Mouse (Mus musculus) embryonic facial prominence, embryonic 11.5 days (tissue): ENCODE measurements at regions not wholly inside any gene's neighbourhood (a gene's known extent, or its start where the extent isn't known, plus 50 kb on each side); places are given as distances from the start of the nearest gene placed in this dataset.

Source experiments
- ATAC-seq: fragments of 200-750 bp; cut with Nextera tagmentation; replicated peaks from 2 replicates; pipeline ENCODE4 v1.8.0; 2017; ENCODE audit warnings: low read depth; ENCODE audit not compliant: insufficient number of reproducible peaks, low FRiP score, low TSS enrichment
- DNase-seq: peaks from one replicate; pipeline ENCODE4 v3.0.0-alpha.2; 2015; ENCODE audit warnings: low spot score
- H3K27ac ChIP-seq: fragments of 300-500 bp; sonication (generic); replicated peaks from 2 replicates; pipeline ENCODE4 v1.5.1; 2014; ENCODE audit warnings: mild to moderate bottlenecking, low read depth, low read length, control low read depth
- H3K27me3 ChIP-seq: fragments of 300-500 bp; sonication (generic); 2 replicates; pipeline ENCODE4 v1.6.1; 2014; ENCODE audit warnings: mild to moderate bottlenecking, low read length, moderate library complexity, mixed read lengths; ENCODE audit not compliant: control insufficient read depth, insufficient read depth
- H3K36me3 ChIP-seq: fragments of 300-500 bp; sonication (generic); replicated peaks from 2 replicates; pipeline ENCODE4 v1.6.1; 2014; ENCODE audit warnings: low read depth, mild to moderate bottlenecking, low read length, moderate library complexity, mixed read lengths; ENCODE audit not compliant: control insufficient read depth, insufficient read depth
- H3K4me1 ChIP-seq: fragments of 300-500 bp; sonication (generic); 2 replicates; pipeline ENCODE4 v1.6.1; 2014; ENCODE audit warnings: low read length, mixed read lengths; ENCODE audit not compliant: control insufficient read depth, insufficient read depth
- H3K4me2 ChIP-seq: fragments of 300-500 bp; sonication (generic); 2 replicates; pipeline ENCODE4 v1.6.1; 2014; ENCODE audit warnings: low read depth, mild to moderate bottlenecking, control low read depth, low read length, moderate library complexity
- H3K4me3 ChIP-seq: fragments of 300-500 bp; sonication (generic); 2 replicates; pipeline ENCODE4 v1.5.1; 2014; ENCODE audit warnings: low read depth, low read length, control low read depth
- H3K9ac ChIP-seq: fragments of 300-500 bp; sonication (generic); replicated peaks from 2 replicates; pipeline ENCODE4 v1.6.1; 2014; ENCODE audit warnings: mild to moderate bottlenecking, control low read depth, low read length
- H3K9me3 ChIP-seq: fragments of 300-500 bp; sonication (generic); replicated peaks from 2 replicates; pipeline ENCODE4 v1.6.1; 2016; ENCODE audit warnings: mild to moderate bottlenecking, low read length, inconsistent platforms, mixed read lengths; ENCODE audit not compliant: control insufficient read depth
- WGBS: fragments of 180-500 bp; shearing (Covaris S2); extraction: QIAGEN DNeasy Blood & Tissue Kit; methylation state at CpG from one replicate; pipeline ENCODE4 v1.1.7; 2014; 5-methylcytosine and 5-hydroxymethylcytosine counted together

GRCm38 (mm10) chr17:48819703-48820102, 112.5 kb upstream of the Lrfn2 start:
- Histone ChIP-seq H3K4me1 (no peaks in the 10 kb centered on the region), H3K4me2 (no peak overlapping the region), H3K4me3 (no peak overlapping the region), H3K9me3 (no peaks in the 10 kb centered on the region), H3K27ac (no peak overlapping the region), H3K27me3 (no peaks in the 10 kb centered on the region), H3K9ac (no peak overlapping the region), H3K36me3 (no peaks in the 10 kb centered on the region)
- DNase-seq (no peak), ATAC-seq (no peak)
- WGBS = 70% methylated on average over 1 of the region's 1 CpGs

GRCm38 (mm10) chr17:48822101-48822876, 109.9 kb upstream of the Lrfn2 start:
- Histone ChIP-seq H3K36me3 (no peaks in the 10 kb centered on the region), H3K9me3 (no peaks in the 10 kb centered on the region), H3K27ac (no peak overlapping the region), H3K9ac (no peak overlapping the region), H3K27me3 (no peaks in the 10 kb centered on the region), H3K4me2 (no peak overlapping the region), H3K4me1 (no peaks in the 10 kb centered on the region), H3K4me3 (no peak overlapping the region)
- ATAC-seq = no peak
- 90% methylated on average over 20 of the region's 20 CpGs for WGBS
- DNase-seq = no peak

GRCm38 (mm10) chr17:48823921-48824320, 108.3 kb upstream of the Lrfn2 start:
- no peaks in the 10 kb centered on the region for H3K4me1 ChIP-seq
- H3K36me3 ChIP-seq = no peaks in the 10 kb centered on the region
- no peak overlapping the region for H3K4me3 ChIP-seq
- WGBS = 85% methylated on average over 9 of the region's 9 CpGs
- no peaks in the 10 kb centered on the region for H3K27me3 ChIP-seq
- no peaks in the 10 kb centered on the region for H3K9me3 ChIP-seq
- DNase-seq (no peak), ATAC-seq (no peak)
- H3K9ac ChIP-seq = no peak overlapping the region
- no peak overlapping the region for H3K27ac ChIP-seq
- no peak overlapping the region for H3K4me2 ChIP-seq

DNA sequence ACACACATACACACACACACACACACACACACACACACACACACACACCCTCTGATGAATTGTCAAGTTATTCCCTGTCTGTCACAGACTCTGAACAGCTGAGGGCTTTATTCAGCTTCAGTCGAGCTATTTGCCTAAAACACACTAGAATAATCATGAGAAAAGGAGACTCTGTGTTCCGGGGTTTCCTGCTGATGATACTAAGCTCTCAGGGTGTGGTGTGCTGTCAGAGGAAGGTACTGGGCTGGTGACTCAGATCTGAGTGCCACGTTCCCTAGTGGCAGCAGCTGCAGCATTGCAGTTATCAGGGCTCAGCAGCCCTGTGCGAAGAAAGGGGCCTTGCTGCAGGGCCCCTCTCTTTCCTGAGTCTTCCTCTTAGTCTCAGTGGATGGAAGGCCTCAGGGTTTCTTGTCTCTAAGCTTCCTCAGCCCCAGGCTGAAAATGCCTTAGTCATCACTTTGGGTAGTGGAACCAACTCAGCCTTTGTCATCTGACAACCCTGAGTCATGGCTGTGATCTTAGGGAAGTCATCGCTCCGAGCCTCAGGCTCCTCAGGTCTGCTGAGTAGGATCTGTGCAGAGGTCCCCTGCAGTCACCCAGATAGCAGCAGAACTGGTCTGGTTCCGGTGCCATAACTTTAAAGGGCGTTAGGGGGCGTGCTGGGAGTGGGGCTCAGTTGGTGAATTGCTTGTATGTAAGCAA, 106.8 kb upstream of the Lrfn2 start:
- H3K4me2 ChIP-seq = no peak overlapping the region
- no peaks in the 10 kb centered on the region for H3K4me1 ChIP-seq
- ATAC-seq (no peak), DNase-seq (no peak)
- 66% methylated on average over 9 of the region's 9 CpGs for WGBS
- no peaks in the 10 kb centered on the region for H3K36me3 ChIP-seq
- H3K9me3 ChIP-seq = no peaks in the 10 kb centered on the region
- no peak overlapping the region for H3K27ac ChIP-seq
- H3K27me3 ChIP-seq = no peaks in the 10 kb centered on the region
- H3K9ac ChIP-seq = no peak overlapping the region
- H3K4me3 ChIP-seq = no peak overlapping the region

- Histone ChIP-seq H3K36me3 (no peaks in the 10 kb centered on the region), H3K4me3 (no peak overlapping the region), H3K9me3 (no peaks in the 10 kb centered on the region), H3K4me2 (no peak overlapping the region), H3K27me3 (no peaks in the 10 kb centered on the region), H3K4me1 (no peaks in the 10 kb centered on the region), H3K27ac (no peak overlapping the region), H3K9ac (no peak overlapping the region)
- 54% methylated on average over 20 of the region's 20 CpGs for WGBS
- DNase-seq (no peak), ATAC-seq (no peak)
These were observed 93.7 kb upstream of the Lrfn2 start for GRCm38 (mm10) chr17:48838297-48838979.

DNA sequence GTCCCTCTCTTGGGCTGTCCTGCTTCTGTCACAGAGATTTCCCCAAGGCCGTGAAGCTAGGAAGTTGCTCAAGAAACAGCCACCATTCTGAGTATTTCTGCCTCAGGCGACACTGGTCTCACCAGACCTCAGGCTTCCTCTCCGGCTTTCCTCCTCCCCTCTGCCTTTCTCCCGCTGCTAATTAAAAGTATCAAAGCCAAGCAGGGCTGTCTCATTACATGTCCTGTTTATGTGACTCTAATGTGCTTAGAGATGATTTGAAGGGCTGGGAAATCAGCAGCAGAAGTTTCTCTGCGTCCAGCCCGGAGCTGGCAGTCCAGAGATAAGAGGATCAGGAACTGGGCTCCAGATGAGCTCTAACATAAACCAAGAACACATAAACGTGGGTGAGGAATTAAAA, 84.3 kb upstream of the Lrfn2 start:
- Histone ChIP-seq H3K9ac (no peak overlapping the region), H3K9me3 (no peaks in the 10 kb centered on the region), H3K27me3 (no peaks in the 10 kb centered on the region), H3K4me2 (no peak overlapping the region), H3K4me1 (no peaks in the 10 kb centered on the region), H3K4me3 (no peak overlapping the region), H3K27ac (no peak overlapping the region), H3K36me3 (no peaks in the 10 kb centered on the region)
- ATAC-seq (no peak), DNase-seq (no peak)
- 46% methylated on average over 7 of the region's 7 CpGs for WGBS

- no peaks in the 10 kb centered on the region for H3K36me3 ChIP-seq
- ATAC-seq (no peak), DNase-seq (no peak)
- H3K9ac ChIP-seq = no peak overlapping the region
- H3K9me3 ChIP-seq = no peaks in the 10 kb centered on the region
- no peak overlapping the region for H3K4me2 ChIP-seq
- H3K27me3 ChIP-seq = no peaks in the 10 kb centered on the region
- no peak overlapping the region for H3K4me3 ChIP-seq
- H3K4me1 ChIP-seq = no peaks in the 10 kb centered on the region
- H3K27ac ChIP-seq = no peak overlapping the region
These were observed 81.3 kb upstream of the Lrfn2 start for GRCm38 (mm10) chr17:48850910-48851309.

GRCm38 (mm10) chr17:48858891-48859290, 73.3 kb upstream of the Lrfn2 start:
- Histone ChIP-seq H3K4me2 (no peak overlapping the region), H3K4me3 (no peak overlapping the region), H3K4me1 (no peaks in the 10 kb centered on the region), H3K9ac (no peak overlapping the region), H3K36me3 (no peaks in the 10 kb centered on the region), H3K27ac (no peak overlapping the region), H3K9me3 (no peaks in the 10 kb centered on the region), H3K27me3 (no peaks in the 10 kb centered on the region)
- WGBS = 56% methylated on average over 6 of the region's 6 CpGs
- peak; percentile 81 for DNase-seq
- no peak for ATAC-seq
